Mouse (Mus musculus): ENCODE results near the gene Polg. TPM values are rescaled to one million over a fixed set of nuclear protein-coding genes. Genes with fewer than 3 reads are reported as not detected.

The Polg gene
- 24.2 and 25.0 TPM in 2 replicates for polyA plus RNA-seq (2015; fragmentation: Nextera tagmentation; extraction: Ambion mirVana)

- peaks cover 16% of the 10 kb centered on the region for H3K36me3 ChIP-seq
- peak within 1 kb of the TSS; percentile 78 for H3K9ac ChIP-seq (replicated peaks)
- peak within 1 kb of the TSS; percentile 89 for H3K4me3 ChIP-seq (replicated peaks)
- peak within 1 kb of the TSS; percentile 94 for H3K4me2 ChIP-seq
- no peaks in the 10 kb centered on the region for H3K27me3 ChIP-seq (replicated peaks)
- H3K27ac ChIP-seq (replicated peaks), result peak within 1 kb of the TSS; percentile 87
- ATAC-seq (ENCODE audit: low FRiP score), result peak; percentile 95
- H3K4me1 ChIP-seq, result peaks cover 41% of the 10 kb centered on the region
- H3K9me3 ChIP-seq (replicated peaks), result no peaks in the 10 kb centered on the region
- WGBS, result under 1% methylated on average over 76 of the region's 76 CpGs
These were observed at the start of gene Polg for GRCm38 (mm10) chr7:79466053-79466901. TSS of gene Polg (minus strand) at chr7:79466362.

- H3K4me1 ChIP-seq, result peaks cover 93% of the 10 kb centered on the region
These were observed 49.7 kb upstream of the Polg start for GRCm38 (mm10) chr7:79515861-79516260.

GRCm38 (mm10) chr7:79515221-79515743, 49.1 kb upstream of the Polg start:
- Histone ChIP-seq H3K27me3 (replicated peaks) (no peaks in the 10 kb centered on the region), H3K9ac (replicated peaks) (peak overlapping the region; percentile 51), H3K4me3 (replicated peaks) (peak overlapping the region; percentile 29), H3K4me2 (peak overlapping the region; percentile 56), H3K9me3 (replicated peaks) (no peaks in the 10 kb centered on the region), H3K36me3 (no peaks in the 10 kb centered on the region), H3K4me1 (peaks cover 91% of the 10 kb centered on the region), H3K27ac (replicated peaks) (peak overlapping the region; percentile 98)
- no peak for ATAC-seq (ENCODE audit: low FRiP score)
- WGBS, result 2% methylated on average over 57 of the region's 57 CpGs

More at GRCm38 (mm10) chr7:79515861-79516260, 49.7 kb upstream of the Polg start:
- Histone ChIP-seq H3K9ac (replicated peaks) (peak overlapping the region; percentile 51), H3K36me3 (no peaks in the 10 kb centered on the region), H3K9me3 (replicated peaks) (no peaks in the 10 kb centered on the region), H3K27me3 (replicated peaks) (no peaks in the 10 kb centered on the region), H3K27ac (replicated peaks) (peak overlapping the region; percentile 98), H3K4me3 (replicated peaks) (peak overlapping the region; percentile 29), H3K4me2 (peak overlapping the region; percentile 56)
- no peak for ATAC-seq (ENCODE audit: low FRiP score)
- 27% methylated on average over 9 of the region's 9 CpGs for WGBS

GRCm38 (mm10) chr7:79514361-79514881, 48.3 kb upstream of the Polg start:
- Histone ChIP-seq H3K9me3 (replicated peaks) (no peaks in the 10 kb centered on the region), H3K27me3 (replicated peaks) (no peaks in the 10 kb centered on the region), H3K9ac (replicated peaks) (peak overlapping the region; percentile 5; the same call in 1 of the 2 replicates), H3K4me2 (peak overlapping the region; percentile 56), H3K4me1 (peaks cover 91% of the 10 kb centered on the region), H3K4me3 (replicated peaks) (no peak overlapping the region), H3K27ac (replicated peaks) (peak overlapping the region; percentile 98), H3K36me3 (no peaks in the 10 kb centered on the region)
- ATAC-seq (ENCODE audit: low FRiP score), result no peak
- WGBS, result 8% methylated on average over 20 of the region's 20 CpGs

GRCm38 (mm10) chr7:79513466-79513865, 47.3 kb upstream of the Polg start:
- Histone ChIP-seq H3K4me2 (no peak overlapping the region; the same call in 1 of the 2 replicates), H3K36me3 (no peaks in the 10 kb centered on the region), H3K9me3 (replicated peaks) (no peaks in the 10 kb centered on the region), H3K4me3 (replicated peaks) (no peak overlapping the region), H3K9ac (replicated peaks) (no peak overlapping the region), H3K4me1 (peaks cover 91% of the 10 kb centered on the region), H3K27ac (replicated peaks) (peak overlapping the region; percentile 98), H3K27me3 (replicated peaks) (no peaks in the 10 kb centered on the region)
- 8% methylated on average over 2 of the region's 2 CpGs for WGBS
- no peak for ATAC-seq (ENCODE audit: low FRiP score)

GRCm38 (mm10) chr7:79512496-79512895, 46.3 kb upstream of the Polg start:
- WGBS, result 7% methylated on average over 4 of the region's 4 CpGs
- Histone ChIP-seq H3K27ac (replicated peaks) (peak overlapping the region; percentile 98), H3K4me3 (replicated peaks) (no peak overlapping the region), H3K9ac (replicated peaks) (0 out of 2 replicates have a peak overlapping the region, but pooled peaks have one; percentile 11), H3K27me3 (replicated peaks) (no peaks in the 10 kb centered on the region), H3K4me1 (peaks cover 91% of the 10 kb centered on the region), H3K4me2 (peak overlapping the region; percentile 87), H3K9me3 (replicated peaks) (no peaks in the 10 kb centered on the region), H3K36me3 (no peaks in the 10 kb centered on the region)
- no peak for ATAC-seq (ENCODE audit: low FRiP score)

- H3K9ac ChIP-seq (replicated peaks), result peak overlapping the region; percentile 32
- no peak for ATAC-seq (ENCODE audit: low FRiP score)
- no peaks in the 10 kb centered on the region for H3K36me3 ChIP-seq
- WGBS, result 13% methylated on average over 5 of the region's 5 CpGs
- H3K9me3 ChIP-seq (replicated peaks), result no peaks in the 10 kb centered on the region
- 0 out of 2 replicates have a peak, but pooled peaks cover 2% of the 10 kb centered on the region for H3K27me3 ChIP-seq (replicated peaks)
- H3K27ac ChIP-seq (replicated peaks), result peak overlapping the region; percentile 98
- peaks cover 90% of the 10 kb centered on the region for H3K4me1 ChIP-seq
- peak overlapping the region; percentile 16; the same call in 1 of the 2 replicates for H3K4me3 ChIP-seq (replicated peaks)
- peak overlapping the region; percentile 87 for H3K4me2 ChIP-seq
These were observed 45.5 kb upstream of the Polg start for GRCm38 (mm10) chr7:79511656-79512055.

- Histone ChIP-seq H3K9me3 (replicated peaks) (no peaks in the 10 kb centered on the region), H3K36me3 (no peaks in the 10 kb centered on the region), H3K9ac (replicated peaks) (0 out of 2 replicates have a peak overlapping the region, but pooled peaks have one; percentile 32), H3K4me1 (peaks cover 89% of the 10 kb centered on the region), H3K4me2 (peak overlapping the region; percentile 87), H3K4me3 (replicated peaks) (peak overlapping the region; percentile 16; the same call in 1 of the 2 replicates), H3K27ac (replicated peaks) (peak overlapping the region; percentile 98), H3K27me3 (replicated peaks) (0 out of 2 replicates have a peak, but pooled peaks cover 2% of the 10 kb centered on the region)
- WGBS, result 10% methylated on average over 7 of the region's 7 CpGs
- ATAC-seq (ENCODE audit: low FRiP score), result no peak
These were observed 45.0 kb upstream of the Polg start for GRCm38 (mm10) chr7:79511181-79511580.

GRCm38 (mm10) chr7:79510686-79511085, 44.5 kb upstream of the Polg start:
- H3K4me3 ChIP-seq (replicated peaks), result peak overlapping the region; percentile 16; the same call in 1 of the 2 replicates
- no peaks in the 10 kb centered on the region for H3K36me3 ChIP-seq
- ATAC-seq (ENCODE audit: low FRiP score), result no peak
- H3K4me1 ChIP-seq, result peaks cover 87% of the 10 kb centered on the region
- 10% methylated on average over 3 of the region's 3 CpGs for WGBS
- 0 out of 2 replicates have a peak, but pooled peaks cover 2% of the 10 kb centered on the region for H3K27me3 ChIP-seq (replicated peaks)
- H3K4me2 ChIP-seq, result peak overlapping the region; percentile 87
- peak overlapping the region; percentile 98 for H3K27ac ChIP-seq (replicated peaks)
- no peaks in the 10 kb centered on the region for H3K9me3 ChIP-seq (replicated peaks)
- H3K9ac ChIP-seq (replicated peaks), result peak overlapping the region; percentile 32; the same call in 1 of the 2 replicates

- peak overlapping the region; percentile 74 for H3K4me3 ChIP-seq (replicated peaks)
- H3K4me1 ChIP-seq, result peaks cover 83% of the 10 kb centered on the region
These were observed 43.5 kb upstream of the Polg start for GRCm38 (mm10) chr7:79509710-79510109.

GRCm38 (mm10) chr7:79509235-79509607, 43.1 kb upstream of the Polg start:
- peaks cover 83% of the 10 kb centered on the region for H3K4me1 ChIP-seq
- ATAC-seq (ENCODE audit: low FRiP score), result no peak
- WGBS, result 6% methylated on average over 6 of the region's 6 CpGs

More at GRCm38 (mm10) chr7:79509710-79510109, 43.5 kb upstream of the Polg start:
- no peak for ATAC-seq (ENCODE audit: low FRiP score)
- H3K9ac ChIP-seq (replicated peaks), result peak overlapping the region; percentile 97
- H3K36me3 ChIP-seq, result no peaks in the 10 kb centered on the region
- H3K9me3 ChIP-seq (replicated peaks), result no peaks in the 10 kb centered on the region
- peaks cover 5% of the 10 kb centered on the region; the same call in 1 of the 2 replicates for H3K27me3 ChIP-seq (replicated peaks)
- 5% methylated on average over 12 of the region's 12 CpGs for WGBS
- peak overlapping the region; percentile 98 for H3K27ac ChIP-seq (replicated peaks)
- H3K4me2 ChIP-seq, result peak overlapping the region; percentile 87

More at GRCm38 (mm10) chr7:79509235-79509607, 43.1 kb upstream of the Polg start:
- no peaks in the 10 kb centered on the region for H3K9me3 ChIP-seq (replicated peaks)
- H3K4me3 ChIP-seq (replicated peaks), result peak overlapping the region; percentile 74
- H3K9ac ChIP-seq (replicated peaks), result peak overlapping the region; percentile 97
- peak overlapping the region; percentile 87 for H3K4me2 ChIP-seq
- H3K36me3 ChIP-seq, result no peaks in the 10 kb centered on the region
- H3K27me3 ChIP-seq (replicated peaks), result peaks cover 5% of the 10 kb centered on the region; the same call in 1 of the 2 replicates
- H3K27ac ChIP-seq (replicated peaks), result peak overlapping the region; percentile 98

All from neural tube, embryonic 15.5 days (tissue).